Mouse (Mus musculus) midbrain, embryonic 15.5 days (tissue): ENCODE data around the gene Xlr5c. TPM values are rescaled to one million over a fixed set of nuclear protein-coding genes. Genes with fewer than 3 reads are reported as not detected.
"Not testable (repeated sequence)": the region's sequence is repeated elsewhere in the genome, so short reads cannot be mapped to it uniquely, and the experiment has no call there.

ENCODE experiments used
- ATAC-seq: fragments of 200-750 bp; cut with Nextera tagmentation; replicated peaks from 2 replicates; pipeline ENCODE4 v1.8.0; 2017; ENCODE audit warnings: moderate TSS enrichment
- H3K27ac ChIP-seq: fragments of 300-500 bp; sonication (generic); 2 replicates; pipeline ENCODE4 v1.5.1; 2015; ENCODE audit warnings: mild to moderate bottlenecking, inconsistent platforms
- H3K27me3 ChIP-seq: fragments of 300-500 bp; sonication (generic); replicated peaks from 2 replicates; pipeline ENCODE4 v1.6.1; 2015; ENCODE audit warnings: inconsistent platforms
- H3K36me3 ChIP-seq: fragments of 300-500 bp; sonication (generic); replicated peaks from 2 replicates; pipeline ENCODE4 v1.6.1; 2015; ENCODE audit warnings: inconsistent platforms
- H3K4me1 ChIP-seq: fragments of 300-500 bp; sonication (generic); 2 replicates; pipeline ENCODE4 v1.6.1; 2015; ENCODE audit warnings: inconsistent platforms
- H3K4me2 ChIP-seq: fragments of 300-500 bp; sonication (generic); 2 replicates; pipeline ENCODE4 v1.6.1; 2015; ENCODE audit warnings: inconsistent platforms, mild to moderate bottlenecking, moderate library complexity
- H3K4me3 ChIP-seq: fragments of 300-500 bp; sonication (generic); 2 replicates; pipeline ENCODE4 v1.5.1; 2015; ENCODE audit warnings: mild to moderate bottlenecking, inconsistent platforms
- H3K9ac ChIP-seq: fragments of 300-500 bp; sonication (generic); 2 replicates; pipeline ENCODE4 v1.6.1; 2015; ENCODE audit warnings: mild to moderate bottlenecking, inconsistent platforms
- H3K9me3 ChIP-seq: fragments of 300-500 bp; sonication (generic); 2 replicates; pipeline ENCODE4 v1.6.1; 2016; ENCODE audit warnings: inconsistent platforms
- whole genome bisulfite sequencing: fragments of 180-500 bp; shearing (Covaris S2); methylation state at CpG from one replicate; pipeline ENCODE4 v1.1.7; 2015; ENCODE audit warnings: mixed read lengths; 5-methylcytosine and 5-hydroxymethylcytosine counted together
- polyA plus RNA-seq: library from polyadenylated mRNA; unstranded; fragments of >200 nt; fragmentation: Nextera tagmentation; extraction: Ambion mirVana; gene quantifications from 2 replicates; pipeline ENCODE4 v1.2.1, GENCODE M21; 2015

The Xlr5c gene
- not detected in 2 replicates for polyA plus RNA-seq

GRCm38 (mm10) chrX:73292876-73293275, at the start of gene Xlr5c, which contains the start of gene Xlr5a:
Gene Xlr5c, minus strand, starts transcription at chrX:73292976.
Gene Xlr5a, minus strand, starts transcription at chrX:73292976.
- not testable (repeated sequence) for H3K4me2 ChIP-seq, H3K9me3 ChIP-seq, H3K27ac ChIP-seq, H3K4me3 ChIP-seq, ATAC-seq, H3K36me3 ChIP-seq, H3K9ac ChIP-seq, H3K27me3 ChIP-seq, H3K4me1 ChIP-seq
- WGBS: 91% methylated on average over 15 of the region's 17 CpGs

GRCm38 (mm10) chrX:73342483-73342895, 49.7 kb upstream of the Xlr5c start, which contains the start of gene Zfp275:
Gene Zfp275, plus strand, starts transcription at chrX:73342621.
- no peaks in the 10 kb centered on the region for H3K27me3 ChIP-seq
- ATAC-seq: peak; percentile 97
- 23% methylated on average over 35 of the region's 37 CpGs for WGBS
- H3K9ac ChIP-seq: peak within 1 kb of the TSS; percentile 63
- peak within 1 kb of the TSS; percentile 82 for H3K27ac ChIP-seq
- no peaks in the 10 kb centered on the region for H3K9me3 ChIP-seq
- no peaks in the 10 kb centered on the region for H3K36me3 ChIP-seq
- peak within 1 kb of the TSS; percentile 52 for H3K4me3 ChIP-seq
- peaks cover 15% of the 10 kb centered on the region; the same call in 1 of the 2 replicates for H3K4me1 ChIP-seq
- peak within 1 kb of the TSS; percentile 60 for H3K4me2 ChIP-seq

DNA sequence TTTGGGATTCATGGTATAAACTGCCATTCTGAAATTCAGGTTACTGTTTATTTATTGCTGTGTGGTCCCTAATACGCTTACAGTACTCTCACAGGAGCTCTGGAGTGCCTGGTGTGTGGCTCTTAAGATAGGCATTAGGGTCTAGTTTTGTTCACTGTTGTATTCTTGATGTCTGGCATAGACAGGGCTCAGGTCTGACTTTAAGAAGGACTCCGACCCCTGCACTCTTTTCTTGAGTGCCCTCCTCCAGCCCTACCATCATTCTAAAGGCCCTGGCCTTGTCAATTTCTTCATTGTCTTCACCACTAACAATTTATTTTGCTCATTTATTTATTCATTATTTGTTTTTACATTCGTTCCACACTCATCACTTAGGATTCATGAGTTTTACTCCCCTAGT, 49.3 kb upstream of the Xlr5c start:
- peak; percentile 65 for ATAC-seq
- peaks cover 15% of the 10 kb centered on the region; the same call in 1 of the 2 replicates for H3K4me1 ChIP-seq
- no peaks in the 10 kb centered on the region for H3K9me3 ChIP-seq
- WGBS: 30% methylated on average over 3 of the region's 3 CpGs
- peak overlapping the region; percentile 63; the same call in 1 of the 2 replicates for H3K9ac ChIP-seq
- no peaks in the 10 kb centered on the region for H3K36me3 ChIP-seq
- peak overlapping the region; percentile 52 for H3K4me3 ChIP-seq
- peak overlapping the region; percentile 60 for H3K4me2 ChIP-seq
- peak overlapping the region; percentile 82; the same call in 1 of the 2 replicates for H3K27ac ChIP-seq
- H3K27me3 ChIP-seq: no peaks in the 10 kb centered on the region

DNA sequence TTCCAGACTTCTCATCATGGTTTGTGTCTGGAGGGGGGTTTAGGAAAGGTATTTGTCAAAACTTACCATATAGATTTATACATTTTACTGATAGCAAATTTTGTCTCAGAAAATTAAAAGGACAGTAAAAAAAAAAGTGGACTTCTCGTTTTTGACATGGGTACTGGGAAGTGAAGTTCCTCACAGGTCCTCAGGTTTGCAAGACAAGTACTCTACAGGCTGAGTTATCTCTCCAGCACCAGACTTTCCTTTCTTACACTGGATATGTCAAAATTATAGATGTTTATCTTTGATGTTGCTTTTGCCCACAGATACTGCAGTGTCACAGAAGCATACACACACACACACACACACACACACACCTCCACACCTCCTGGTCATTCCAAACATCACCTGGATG, 48.7 kb upstream of the Xlr5c start:
- no peak for ATAC-seq

DNA sequence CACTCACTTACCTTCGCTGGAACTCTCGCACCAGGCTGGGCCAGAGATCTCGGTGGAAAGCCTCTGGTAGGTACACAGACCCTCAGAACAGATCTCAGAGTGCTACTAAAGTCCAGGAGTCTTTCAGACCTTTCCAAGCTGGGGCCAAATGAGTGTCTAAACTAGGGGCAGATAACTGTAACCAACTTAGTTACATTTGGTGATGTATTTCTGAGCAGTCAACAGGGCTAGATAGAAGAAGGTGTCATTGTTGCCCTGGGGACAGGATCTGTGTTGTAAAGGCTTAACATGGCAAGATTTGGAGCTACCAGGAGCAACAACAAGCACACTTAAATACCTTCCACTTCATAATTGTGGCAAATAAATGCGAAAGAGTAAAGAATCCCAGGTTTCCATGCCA, 44.0 kb upstream of the Xlr5c start, which contains the start of gene Gm45015:
Gm45015 (minus strand) TSS at position 101 of the 400 bp plus-strand sequence.
- H3K4me1 ChIP-seq: no peaks in the 10 kb centered on the region
- H3K36me3 ChIP-seq: no peaks in the 10 kb centered on the region
- no peaks in the 10 kb centered on the region for H3K9me3 ChIP-seq
- WGBS: 82% methylated on average over 4 of the region's 4 CpGs
- no peak within 1 kb of the TSS for H3K27ac ChIP-seq
- H3K27me3 ChIP-seq: no peaks in the 10 kb centered on the region
- H3K4me3 ChIP-seq: no peak within 1 kb of the TSS
- no peak within 1 kb of the TSS for H3K9ac ChIP-seq
- no peak for ATAC-seq
- H3K4me2 ChIP-seq: no peak within 1 kb of the TSS

More for the DNA sequence above, 48.7 kb upstream of the Xlr5c start:
- no peak overlapping the region for H3K9ac ChIP-seq
- H3K9me3 ChIP-seq: no peaks in the 10 kb centered on the region
- H3K27me3 ChIP-seq: no peaks in the 10 kb centered on the region
- WGBS: 51% methylated on average over 1 of the region's 1 CpGs
- no peak overlapping the region for H3K4me3 ChIP-seq
- H3K4me2 ChIP-seq: no peak overlapping the region
- no peaks in the 10 kb centered on the region for H3K36me3 ChIP-seq
- H3K27ac ChIP-seq: no peak overlapping the region
- H3K4me1 ChIP-seq: peaks cover 15% of the 10 kb centered on the region; the same call in 1 of the 2 replicates

DNA sequence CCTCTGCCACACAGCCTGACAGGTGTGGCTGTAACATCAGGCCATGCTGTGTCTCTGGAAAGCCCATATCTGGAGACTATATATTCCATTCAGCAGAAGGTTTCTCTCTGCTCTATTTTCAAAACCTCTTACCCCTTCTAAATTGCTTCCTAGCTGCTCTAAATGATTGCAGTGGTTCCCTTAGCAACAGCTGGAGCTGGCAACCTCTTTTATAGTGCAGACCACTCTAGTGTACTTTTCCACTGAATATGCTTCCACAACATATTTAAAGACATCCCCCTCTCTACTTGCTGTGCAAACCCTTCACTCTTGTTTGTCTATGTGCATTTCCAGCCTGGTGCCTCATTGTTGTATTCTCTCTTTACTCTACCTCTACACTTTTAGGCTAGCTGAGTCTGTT, 40.8 kb upstream of the Xlr5c start:
- Histone ChIP-seq H3K36me3 (no peaks in the 10 kb centered on the region), H3K9me3 (no peaks in the 10 kb centered on the region), H3K27ac (no peak overlapping the region), H3K9ac (no peak overlapping the region), H3K4me1 (no peaks in the 10 kb centered on the region), H3K27me3 (no peaks in the 10 kb centered on the region), H3K4me2 (no peak overlapping the region), H3K4me3 (no peak overlapping the region)
- no peak for ATAC-seq

DNA sequence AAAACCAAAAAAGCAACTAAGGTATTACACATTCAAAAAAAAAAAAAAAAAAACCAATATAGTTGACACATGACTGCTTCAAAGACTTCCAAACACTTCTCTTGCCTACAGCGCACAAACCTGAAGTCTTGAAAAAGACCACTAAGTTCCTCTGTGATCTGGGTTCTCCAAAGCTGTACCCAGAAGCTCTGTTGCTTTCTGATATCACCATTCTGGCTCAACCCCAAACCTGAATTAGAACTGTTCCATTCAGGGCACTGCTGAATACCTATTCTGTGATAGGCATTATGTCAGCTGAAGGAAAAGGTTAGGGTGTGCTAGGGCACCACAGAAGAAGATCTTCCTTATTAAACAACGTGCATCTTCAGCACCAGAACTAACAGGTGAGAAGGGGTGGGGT, 34.4 kb upstream of the Xlr5c start:
- no peaks in the 10 kb centered on the region for H3K9me3 ChIP-seq
- 75% methylated on average over 2 of the region's 2 CpGs for WGBS

DNA sequence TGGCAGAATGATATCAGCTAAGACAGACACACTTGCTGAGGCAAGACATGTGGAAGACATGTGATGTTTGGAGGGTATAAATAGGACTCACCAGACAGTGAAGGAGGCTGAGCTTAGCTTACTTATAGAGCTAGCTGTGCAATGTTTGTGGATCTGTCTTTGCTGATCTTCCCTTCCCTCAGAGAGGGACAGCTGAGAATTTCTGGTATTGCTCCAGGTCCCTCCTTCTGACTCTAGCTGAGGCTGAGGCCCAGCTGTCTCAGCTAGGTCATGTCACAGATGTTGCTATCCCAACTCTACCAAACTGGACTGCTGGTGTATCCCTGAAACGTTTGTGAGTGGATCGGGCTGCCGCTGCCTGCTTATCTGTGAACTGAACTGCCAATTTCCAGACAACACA, 28.3 kb upstream of the Xlr5c start:
- 80% methylated on average over 3 of the region's 3 CpGs for WGBS
- Histone ChIP-seq H3K36me3 (no peaks in the 10 kb centered on the region), H3K4me2 (no peak overlapping the region), H3K4me3 (no peak overlapping the region), H3K9ac (no peak overlapping the region), H3K27me3 (no peaks in the 10 kb centered on the region), H3K27ac (no peak overlapping the region), H3K9me3 (no peaks in the 10 kb centered on the region), H3K4me1 (no peaks in the 10 kb centered on the region)
- no peak for ATAC-seq

More for the DNA sequence above, 34.4 kb upstream of the Xlr5c start:
- H3K4me1 ChIP-seq: no peaks in the 10 kb centered on the region
- no peak overlapping the region for H3K27ac ChIP-seq
- ATAC-seq: no peak
- H3K4me3 ChIP-seq: no peak overlapping the region
- no peak overlapping the region for H3K9ac ChIP-seq
- H3K27me3 ChIP-seq: no peaks in the 10 kb centered on the region
- H3K36me3 ChIP-seq: no peaks in the 10 kb centered on the region
- H3K4me2 ChIP-seq: no peak overlapping the region

DNA sequence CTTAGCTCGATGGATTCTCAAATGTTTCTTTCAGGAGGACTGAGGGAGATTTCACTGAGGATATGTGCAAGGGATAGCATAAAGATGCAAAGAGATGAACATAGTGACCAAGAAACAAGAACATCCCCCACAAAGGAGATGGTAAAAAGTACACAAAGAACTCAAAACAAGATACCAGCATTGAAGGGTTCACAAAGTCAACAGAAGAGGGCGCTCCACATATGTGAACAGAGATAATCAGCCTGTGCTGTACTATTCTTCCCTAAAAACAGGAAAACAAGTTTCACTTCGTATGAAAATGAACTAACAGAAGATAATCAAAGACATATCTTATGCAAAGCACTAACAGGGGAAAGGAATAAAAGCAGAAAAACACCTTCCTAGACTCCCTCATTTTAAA, 19.7 kb upstream of the Xlr5c start:
- WGBS: 40% methylated on average over 3 of the region's 3 CpGs

GRCm38 (mm10) chrX:73295745-73296144, 3.0 kb upstream of the Xlr5c start:
- not testable (repeated sequence) for H3K9ac ChIP-seq, ATAC-seq
- WGBS: 87% methylated on average over 9 of the region's 10 CpGs

More for the DNA sequence above, 19.7 kb upstream of the Xlr5c start:
- H3K4me3 ChIP-seq: no peak overlapping the region
- no peak overlapping the region for H3K27ac ChIP-seq
- H3K4me1 ChIP-seq: no peaks in the 10 kb centered on the region
- H3K9ac ChIP-seq: no peak overlapping the region
- H3K4me2 ChIP-seq: no peak overlapping the region
- H3K36me3 ChIP-seq: no peaks in the 10 kb centered on the region
- no peak for ATAC-seq
- no peaks in the 10 kb centered on the region for H3K27me3 ChIP-seq
- no peaks in the 10 kb centered on the region for H3K9me3 ChIP-seq

DNA sequence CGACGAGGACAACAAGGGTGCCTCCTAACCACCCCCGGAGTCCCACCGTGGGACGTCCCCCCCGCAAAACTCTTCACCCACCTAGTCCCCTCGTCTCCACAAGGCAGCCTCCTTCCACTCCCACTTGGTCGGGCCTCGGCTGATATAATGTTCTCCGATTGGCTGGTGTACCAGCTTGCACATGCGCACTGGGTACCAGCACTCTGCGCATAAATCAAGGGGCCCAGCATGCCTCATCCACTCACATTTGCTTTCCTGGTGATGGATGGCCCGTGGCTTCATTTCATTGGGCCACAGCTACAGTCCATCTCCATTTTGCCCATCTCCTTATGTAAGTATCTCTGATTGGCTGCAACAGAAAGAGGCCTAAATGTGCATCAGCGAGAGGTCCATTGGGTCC, 27.5 kb downstream of the Xlr5c start, which contains the start of gene Xlr3c:
Xlr3c (minus strand) TSS at position 121 of the 400 bp plus-strand sequence.
- not testable (repeated sequence) for H3K27me3 ChIP-seq, H3K36me3 ChIP-seq, H3K4me3 ChIP-seq, ATAC-seq, H3K4me2 ChIP-seq, H3K9me3 ChIP-seq, H3K27ac ChIP-seq, H3K4me1 ChIP-seq, H3K9ac ChIP-seq
- 90% methylated on average over 14 of the region's 14 CpGs for whole genome bisulfite sequencing

More at GRCm38 (mm10) chrX:73295745-73296144, 3.0 kb upstream of the Xlr5c start:
- H3K9me3 ChIP-seq, H3K4me1 ChIP-seq, H3K36me3 ChIP-seq, H3K4me2 ChIP-seq, H3K27ac ChIP-seq, H3K4me3 ChIP-seq, H3K27me3 ChIP-seq: not testable (repeated sequence)

DNA sequence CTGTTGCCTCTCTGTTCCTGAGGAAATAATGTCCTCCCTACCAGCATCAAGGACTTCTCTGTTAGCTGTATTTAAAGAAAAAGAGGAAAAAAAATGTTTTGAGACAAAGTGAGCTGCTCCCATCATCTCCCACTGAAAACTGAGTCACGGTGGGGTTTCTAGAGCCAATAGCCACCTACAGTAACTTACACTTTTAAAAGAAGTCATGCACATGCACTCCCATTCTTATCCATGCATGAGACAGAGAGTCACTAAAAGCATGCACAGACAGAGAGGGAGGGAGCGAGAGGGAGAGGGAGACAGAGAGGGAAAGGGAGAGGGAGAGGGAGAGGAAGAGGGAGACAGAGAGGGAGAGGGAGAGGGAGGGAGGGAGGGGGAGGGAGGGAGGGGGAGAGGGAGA, 30.3 kb downstream of the Xlr5c start:
- 85% methylated on average over 1 of the region's 2 CpGs for WGBS
- not testable (repeated sequence) for ATAC-seq, H3K27me3 ChIP-seq, H3K4me2 ChIP-seq, H3K9ac ChIP-seq, H3K36me3 ChIP-seq, H3K4me1 ChIP-seq, H3K27ac ChIP-seq, H3K9me3 ChIP-seq, H3K4me3 ChIP-seq

GRCm38 (mm10) chrX:73242821-73243325, 49.9 kb downstream of the Xlr5c start, which contains the start of gene Xlr4c:
Gene Xlr4c, minus strand, starts transcription at chrX:73243130.
- 81% methylated on average over 14 of the region's 14 CpGs for WGBS
- H3K9me3 ChIP-seq, H3K9ac ChIP-seq, H3K27ac ChIP-seq, H3K4me1 ChIP-seq, H3K4me2 ChIP-seq, H3K36me3 ChIP-seq, ATAC-seq, H3K27me3 ChIP-seq, H3K4me3 ChIP-seq: not testable (repeated sequence)
